Mouse (Mus musculus) frontal cortex, adult 2 months (tissue): ENCODE data around the gene Zfp324. TPM values are rescaled to one million over a fixed set of nuclear protein-coding genes. Genes with fewer than 3 reads are reported as not detected.
"Not testable (repeated sequence)": the region's sequence is repeated elsewhere in the genome, so short reads cannot be mapped to it uniquely, and the experiment has no call there.

ENCODE experiments used
- DNase-seq, 2 experiments: peaks; one replicate each; pipeline ENCODE4 v3.0.0; 2022; ENCODE audit warnings: low spot score in 1 of 2; ENCODE audit errors: extremely low spot score in 1 of 2
- polyA plus RNA-seq: library from polyadenylated mRNA; depleted of rRNA; stranded (reverse); fragments of >200 nt; gene quantifications from 2 replicates; pipeline ENCODE4 v1.2.3, GENCODE M21; 2012; rRNA removed

The Zfp324 gene
- polyA plus RNA-seq = 5.7 and 6.1 TPM in 2 replicates

DNA sequence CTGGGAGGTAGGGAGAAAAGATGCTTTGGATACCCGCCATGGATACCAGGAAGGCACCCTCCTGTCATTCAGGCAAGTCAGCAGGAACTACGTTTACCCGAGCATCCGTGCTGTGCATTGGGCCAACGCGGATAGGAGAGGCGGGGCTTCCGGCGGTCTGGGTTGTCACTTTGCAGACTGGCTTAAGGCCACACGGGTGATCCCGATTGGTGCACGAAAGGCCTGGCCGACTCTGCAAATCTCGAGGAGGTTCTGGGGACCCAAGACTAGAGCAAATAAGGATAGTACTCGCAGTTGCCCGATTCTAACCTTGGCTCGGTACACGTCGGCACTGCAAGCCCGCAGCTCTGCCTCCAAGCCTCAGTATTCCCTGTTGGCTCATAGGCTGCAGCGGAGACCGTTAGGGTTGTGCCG, at the start of gene Zfp324:
Gene Zfp324 (plus strand): TSS at position 161 of the 414 bp plus-strand sequence.
- DNase-seq = peak; percentile 93 to 94

DNA sequence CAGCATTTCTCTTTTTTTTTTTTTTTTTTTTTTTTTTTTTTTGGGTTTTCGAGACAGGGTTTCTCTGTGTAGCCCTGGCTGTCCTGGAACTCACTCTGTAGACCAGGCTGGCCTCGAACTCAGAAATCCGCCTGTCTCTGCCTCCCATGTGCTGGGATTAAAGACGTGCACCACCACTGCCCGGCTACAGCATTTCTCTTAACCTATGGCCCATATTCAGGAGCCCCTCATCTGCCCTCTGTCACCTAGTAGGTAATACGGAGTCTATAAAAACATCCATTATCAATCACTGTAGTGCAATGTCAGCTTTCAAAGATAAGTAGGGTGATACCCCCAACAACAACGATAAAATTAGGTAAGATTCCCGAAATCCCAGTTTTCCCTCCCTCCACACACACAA, 45.1 kb upstream of the Zfp324 start:
- DNase-seq = not testable (repeated sequence)

DNA sequence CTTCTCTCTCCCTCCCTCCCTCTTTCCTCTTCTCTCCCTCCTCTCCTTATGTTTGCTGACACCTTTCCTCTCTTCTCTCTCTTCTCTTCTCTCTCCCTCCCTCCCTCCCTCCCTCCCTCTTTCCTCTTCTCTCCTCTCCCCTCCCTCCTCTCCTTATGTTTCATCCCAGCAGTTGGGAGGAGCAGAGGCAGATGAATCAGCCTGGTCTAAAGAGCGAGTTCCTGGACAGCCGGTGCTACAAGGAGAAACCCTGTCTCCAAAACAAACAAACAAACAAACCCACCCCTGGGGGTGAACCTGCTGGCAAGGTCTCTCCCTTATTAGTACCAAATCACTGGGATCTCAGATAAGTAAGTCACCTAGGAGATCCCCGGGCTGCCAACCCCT, 44.3 kb upstream of the Zfp324 start:
- peak in 1 of 2 experiments; percentile 44 for DNase-seq

DNA sequence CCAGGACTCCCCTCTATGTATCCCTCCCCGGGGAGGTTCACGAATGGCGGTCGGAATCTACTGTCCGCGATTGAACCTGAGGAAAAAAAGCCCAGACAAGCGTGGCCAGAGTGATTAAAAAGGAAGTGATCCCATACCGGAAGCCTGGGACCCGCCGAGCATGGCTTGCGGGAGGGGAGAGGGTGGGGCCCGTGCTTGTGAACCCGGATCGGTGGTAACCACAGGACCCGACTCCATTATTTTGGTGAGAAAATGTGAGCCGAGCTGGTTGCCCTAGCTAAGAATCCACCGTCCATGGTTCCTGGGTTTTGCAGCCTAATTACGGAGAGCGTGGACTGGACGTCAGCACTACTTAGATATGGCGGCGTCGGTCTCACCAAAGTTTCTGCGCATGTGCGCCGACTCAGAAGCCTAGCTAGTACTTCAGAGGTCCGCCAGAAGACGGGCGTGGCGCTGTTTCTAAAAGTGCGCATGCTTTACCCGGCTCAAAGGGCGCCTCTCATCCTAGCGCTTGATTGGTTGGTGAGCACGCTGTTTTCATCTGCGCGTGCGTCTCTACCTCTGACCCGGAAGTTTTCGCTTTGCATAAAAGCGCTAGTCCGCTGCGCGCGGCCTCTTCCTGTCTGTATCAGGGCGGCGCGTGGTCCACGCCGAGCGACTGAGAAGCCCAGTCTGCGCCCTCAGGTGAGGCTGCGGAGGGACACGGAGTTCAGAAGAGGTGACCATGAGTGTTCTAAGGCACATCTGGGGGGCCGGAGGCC, 43.8 kb upstream of the Zfp324 start, which contains the start of gene Rps5:
Gene Rps5 (plus strand): TSS at position 586 of the 761 bp plus-strand sequence.
- peak; percentile 99 for DNase-seq

DNA sequence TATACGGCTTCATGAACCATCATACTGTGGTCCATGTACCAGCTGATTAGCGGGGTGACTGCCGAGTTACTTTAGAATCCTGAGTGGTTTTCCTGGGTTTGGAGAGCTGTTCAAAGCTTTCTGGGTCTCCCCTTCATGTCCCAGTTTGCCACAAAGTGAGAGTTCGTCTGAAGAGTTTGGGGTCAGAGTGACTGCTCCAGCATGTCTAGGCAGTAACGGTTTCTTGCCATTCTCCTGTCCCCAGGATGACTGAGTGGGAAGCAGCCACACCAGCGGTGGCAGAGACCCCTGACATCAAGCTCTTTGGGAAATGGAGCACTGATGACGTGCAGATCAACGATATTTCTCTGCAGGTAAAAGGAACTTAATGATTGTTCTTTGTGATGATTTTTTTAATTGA, 42.9 kb upstream of the Zfp324 start:
- DNase-seq = no peak

DNA sequence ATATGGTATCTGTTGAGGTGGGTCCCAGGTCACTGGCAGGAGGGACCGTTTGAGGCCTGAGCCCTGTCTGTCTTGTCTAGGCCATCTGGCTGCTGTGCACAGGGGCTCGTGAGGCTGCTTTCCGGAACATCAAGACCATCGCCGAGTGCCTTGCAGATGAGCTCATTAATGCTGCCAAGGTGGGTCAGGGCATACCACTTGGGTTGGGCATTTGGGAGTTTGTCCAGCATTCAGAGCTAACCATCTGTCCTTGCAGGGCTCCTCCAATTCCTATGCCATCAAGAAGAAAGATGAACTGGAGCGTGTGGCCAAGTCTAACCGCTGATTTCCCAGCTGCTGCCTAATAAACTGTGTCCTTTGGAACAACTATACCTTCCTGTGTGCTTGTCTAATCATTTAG, 39.3 kb upstream of the Zfp324 start:
- DNase-seq = no peak

DNA sequence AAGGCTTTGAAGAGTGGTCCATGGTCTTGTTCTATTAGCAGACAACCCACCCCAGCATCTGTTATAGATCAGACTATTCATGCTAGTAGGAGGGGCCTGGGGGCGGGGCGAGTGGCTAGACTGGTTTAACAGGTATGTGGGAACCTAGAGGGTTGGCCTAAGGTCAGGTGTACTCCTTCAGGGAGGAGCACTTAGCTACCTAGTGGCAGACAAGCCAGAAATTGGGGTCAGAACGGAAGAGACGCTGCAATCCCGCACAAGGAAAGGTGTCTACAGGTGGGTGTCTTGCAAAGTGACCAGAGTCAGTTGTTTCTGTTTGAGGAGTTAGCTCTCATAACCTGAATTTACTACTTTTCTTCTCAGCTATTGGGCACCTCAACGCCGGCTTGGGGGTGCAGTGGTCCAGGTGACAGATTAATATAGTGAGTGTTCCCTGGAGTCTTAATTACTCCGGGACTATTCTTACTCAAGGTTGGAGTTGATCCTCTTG, 38.4 kb upstream of the Zfp324 start, which contains the start of gene Rnf225:
Gene Rnf225 (plus strand): TSS at position 226 of the 490 bp plus-strand sequence.
- no peak for DNase-seq

DNA sequence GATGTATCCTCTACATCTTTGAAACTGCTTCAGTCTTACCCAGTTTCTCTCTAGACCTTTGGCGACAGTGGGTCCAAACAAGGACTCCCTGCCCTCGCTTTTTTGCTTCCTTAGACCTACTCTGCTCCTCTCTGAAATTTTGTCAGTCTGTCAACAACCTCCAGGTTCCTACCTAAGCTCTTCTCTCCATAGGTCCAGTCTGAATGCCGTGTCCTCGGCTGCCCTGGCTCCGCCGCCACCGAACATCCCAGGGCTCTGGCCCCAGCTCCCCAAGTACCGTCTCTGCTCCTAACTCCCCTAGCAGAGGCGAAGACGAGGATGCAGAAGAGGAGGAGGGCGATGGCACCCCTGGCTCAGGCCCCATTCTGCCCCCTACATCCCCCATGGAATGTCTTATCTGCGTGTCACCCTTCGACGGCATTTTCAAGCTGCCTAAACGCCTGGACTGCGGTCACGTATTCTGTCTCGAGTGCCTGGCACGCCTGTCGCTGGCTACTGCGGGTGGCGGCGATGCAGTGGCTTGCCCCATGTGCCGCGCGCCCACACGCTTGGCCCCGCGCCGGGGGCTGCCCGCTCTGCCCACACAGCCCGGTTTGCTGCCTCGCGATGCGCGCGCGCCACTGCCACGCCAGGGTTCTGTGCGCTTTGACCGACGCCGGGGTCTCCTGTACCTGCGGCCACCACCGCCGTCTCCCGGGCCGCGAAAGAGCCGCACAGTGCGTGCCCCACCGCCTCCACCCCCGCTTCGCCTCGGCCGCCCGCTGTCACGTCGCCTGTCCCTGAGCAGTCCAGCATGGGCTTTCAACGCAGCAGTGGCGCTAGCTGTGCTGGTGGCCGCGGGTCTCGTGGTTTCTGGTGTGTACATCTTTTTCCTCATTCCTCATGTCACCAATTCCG, 37.7 kb upstream of the Zfp324 start:
- DNase-seq = peak in 1 of 2 experiments; percentile 42

DNA sequence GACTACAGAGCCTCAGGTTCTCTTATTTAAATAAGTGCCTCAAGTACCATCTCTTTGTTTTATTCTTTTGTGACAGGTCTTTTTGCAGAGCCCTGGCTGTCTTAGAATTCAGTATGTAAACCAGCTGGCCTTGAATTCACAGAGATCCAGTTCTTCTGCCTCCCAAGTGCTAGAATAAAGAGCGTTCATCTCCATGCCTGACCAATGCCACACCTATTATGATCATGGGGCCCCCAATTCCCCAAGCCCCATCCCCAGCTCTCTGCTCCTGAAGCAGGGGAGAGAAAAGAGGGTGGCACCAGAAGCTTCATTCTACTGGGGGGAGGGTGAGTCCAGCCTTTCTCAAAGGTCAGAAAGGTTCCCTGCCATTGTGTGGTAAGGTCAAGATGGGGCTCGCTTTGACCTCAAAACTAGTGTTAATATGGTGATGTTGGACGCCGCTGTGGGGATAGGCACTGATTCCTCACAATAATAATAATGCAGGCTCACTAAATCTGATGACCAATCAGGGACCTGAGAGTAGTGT, 32.0 kb upstream of the Zfp324 start:
- DNase-seq = no peak

DNA sequence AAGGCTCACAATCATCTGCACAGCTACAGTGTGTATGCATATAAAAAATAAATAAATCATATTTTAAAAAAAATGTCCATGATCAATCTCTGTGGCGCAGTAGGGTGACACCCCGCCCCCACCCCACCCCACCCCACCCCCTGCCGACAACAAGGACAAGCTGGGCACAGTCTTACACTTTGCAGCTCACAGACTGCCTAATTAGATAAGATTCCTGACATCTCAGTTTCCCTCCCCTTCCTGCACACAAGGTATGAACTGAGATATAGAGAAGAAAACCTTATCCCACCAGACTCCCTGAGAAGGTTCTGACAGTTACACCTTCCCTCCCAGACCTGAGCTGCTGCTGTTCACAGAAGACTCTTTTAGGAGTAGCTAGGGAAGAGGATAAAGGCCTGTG, 30.8 kb upstream of the Zfp324 start:
- DNase-seq = no peak

DNA sequence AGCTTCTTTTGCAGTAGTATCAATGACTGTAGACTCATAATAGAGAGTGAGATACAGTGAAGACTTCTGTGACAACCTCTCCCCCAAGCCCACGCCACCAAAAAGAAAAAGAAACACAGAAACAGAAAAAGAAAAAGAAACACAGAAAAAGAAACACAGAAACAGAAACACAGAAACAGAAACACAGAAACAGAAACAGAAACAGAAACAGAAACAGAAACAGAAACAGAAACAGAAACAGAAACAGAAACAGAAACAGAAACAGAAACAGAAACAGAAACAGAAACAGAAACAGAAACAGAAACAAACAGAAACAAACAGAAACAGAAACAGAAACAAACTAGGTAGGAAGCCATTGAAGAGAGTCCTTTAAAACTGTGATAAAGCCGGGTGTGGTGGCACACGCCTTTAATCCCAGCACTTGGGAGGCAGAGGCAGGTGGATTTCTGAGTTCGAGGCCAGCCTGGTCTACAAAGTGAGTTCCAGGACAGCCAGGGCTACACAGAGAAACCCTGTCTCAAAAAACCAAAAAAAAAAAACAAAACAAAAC, 28.3 kb upstream of the Zfp324 start:
- DNase-seq = not testable (repeated sequence)

DNA sequence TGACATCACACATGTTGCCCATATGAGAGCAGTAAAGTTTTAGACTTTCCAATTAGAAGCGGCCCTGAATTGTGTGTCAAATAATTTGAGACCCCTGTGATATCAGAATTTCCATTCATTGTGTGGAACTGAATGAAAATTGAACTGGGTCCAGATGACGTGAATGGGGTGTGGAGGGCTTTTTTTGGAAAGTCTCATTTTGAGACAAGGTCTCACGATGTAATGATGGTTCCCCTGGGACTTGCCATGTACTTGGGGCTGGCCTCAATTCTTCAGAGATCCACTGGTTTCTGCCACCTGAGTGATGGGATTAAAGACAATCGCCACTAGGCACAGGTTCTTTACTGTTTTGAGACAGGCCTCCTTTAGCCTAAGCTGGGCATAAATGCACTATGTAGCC, 25.0 kb upstream of the Zfp324 start:
- DNase-seq = no peak

DNA sequence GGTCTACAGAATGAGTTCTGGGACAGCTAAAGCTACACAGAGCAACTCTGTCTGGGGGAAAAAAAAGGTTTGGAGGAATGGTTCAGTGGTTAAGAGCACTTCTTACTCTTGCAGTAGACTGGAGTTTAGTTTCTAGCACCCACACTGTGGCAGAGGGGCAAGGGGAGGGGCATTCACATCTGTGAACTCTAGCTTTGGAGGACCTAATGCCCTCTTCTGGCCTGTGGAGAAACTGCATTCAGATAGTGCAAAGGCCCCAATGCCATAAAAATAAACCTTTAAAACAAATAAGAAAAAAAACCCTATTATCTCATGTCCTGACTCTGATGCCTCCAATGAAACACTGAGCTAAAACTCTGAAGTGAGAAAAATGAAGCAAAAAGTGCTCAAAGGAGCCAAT, 22.1 kb upstream of the Zfp324 start:
- DNase-seq = no peak

DNA sequence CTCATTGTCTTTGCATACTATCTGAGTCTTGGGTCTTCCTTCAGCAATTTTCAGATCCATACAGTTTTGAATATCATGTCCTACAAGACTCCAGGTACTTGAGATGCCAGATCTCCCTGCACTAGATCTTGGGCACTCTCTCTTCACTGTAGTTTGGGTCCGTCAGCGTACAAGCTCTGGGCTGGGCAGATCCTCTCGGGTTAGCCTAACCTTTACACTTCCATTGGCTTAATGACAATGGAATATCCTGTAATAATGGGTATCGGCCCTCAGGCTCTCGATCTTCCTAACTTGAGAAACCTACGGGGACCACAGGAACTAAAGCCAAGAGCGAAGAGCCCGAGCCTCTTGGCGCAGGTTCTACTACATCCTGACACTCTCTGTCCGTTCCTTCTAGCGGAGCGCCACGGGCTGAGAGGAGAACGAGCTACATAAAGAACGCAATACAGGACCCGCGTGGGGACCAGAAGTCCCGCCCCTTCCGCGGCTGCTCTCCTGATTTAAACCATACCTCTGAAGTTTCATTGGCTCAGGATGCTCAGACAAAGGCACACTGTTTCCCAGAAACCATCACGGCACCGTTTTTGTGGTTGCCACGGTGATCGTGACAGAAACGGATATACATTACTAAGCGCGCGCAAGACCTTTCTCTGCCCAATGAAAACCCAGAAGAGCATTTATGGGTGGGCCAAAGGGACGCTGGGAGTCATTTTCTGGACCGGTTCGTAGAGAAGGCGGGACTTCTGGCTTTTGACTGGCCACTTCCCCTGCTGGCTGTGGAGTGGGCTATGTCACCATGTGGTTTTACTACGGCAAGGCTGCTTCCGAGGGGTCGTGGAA, 16.4 kb upstream of the Zfp324 start:
- DNase-seq = peak; percentile 98 to 99

DNA sequence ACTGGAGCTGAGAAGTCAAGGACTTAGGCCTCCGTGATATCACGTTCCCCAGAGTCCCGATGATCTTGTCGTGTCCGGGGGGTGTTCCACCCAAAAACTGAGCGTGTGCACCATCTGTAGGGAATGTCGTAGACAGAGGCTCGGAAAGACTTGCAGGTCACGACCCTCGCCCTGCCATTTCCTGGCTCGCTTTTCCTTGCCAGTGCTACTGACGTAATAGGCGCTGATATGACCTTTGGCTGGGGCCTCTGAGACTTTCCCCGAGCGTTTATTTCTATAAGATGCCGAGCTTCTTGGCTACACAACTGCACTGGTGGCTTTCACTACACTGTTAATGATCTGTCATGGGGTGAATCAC, 15.8 kb upstream of the Zfp324 start:
- DNase-seq = no peak

DNA sequence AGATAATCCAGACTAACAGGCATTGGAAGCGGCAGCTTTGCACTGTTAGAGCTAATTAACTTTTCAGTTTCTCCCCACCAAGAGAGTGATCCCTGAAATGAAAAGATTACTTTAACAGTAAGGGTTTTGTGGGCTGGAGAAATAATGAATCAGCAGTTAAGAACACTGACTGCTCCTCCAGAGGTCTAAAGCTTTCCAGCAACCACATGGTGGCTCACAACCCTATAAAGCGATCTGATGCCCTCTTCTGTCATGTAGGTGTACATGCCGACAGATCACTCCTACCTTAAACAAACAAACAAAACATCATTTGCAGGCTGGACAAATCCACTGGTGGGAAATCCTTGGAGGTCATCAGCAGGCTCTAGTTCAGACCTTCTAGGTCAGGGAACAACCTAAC, 10.7 kb upstream of the Zfp324 start:
- DNase-seq = no peak

DNA sequence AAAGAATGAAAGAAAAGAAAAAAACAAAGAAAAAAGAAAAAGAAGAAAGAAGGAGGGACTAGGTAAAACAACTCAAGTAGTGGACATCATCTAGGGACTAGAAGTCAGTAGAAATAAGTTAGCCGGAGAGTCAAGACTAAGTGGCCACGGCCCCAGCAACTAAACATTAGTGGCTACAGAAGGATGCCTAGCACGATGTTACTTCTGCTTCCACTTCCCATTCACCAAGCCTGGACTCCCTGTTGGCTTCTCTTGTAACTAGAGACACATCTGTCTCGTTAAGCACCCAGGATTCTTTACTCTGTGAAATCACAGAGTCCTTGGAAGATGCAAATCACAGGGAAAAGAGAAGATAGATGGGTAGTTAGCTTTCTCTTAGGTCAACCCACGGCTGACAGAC, 8.1 kb upstream of the Zfp324 start:
- DNase-seq = no peak

DNA sequence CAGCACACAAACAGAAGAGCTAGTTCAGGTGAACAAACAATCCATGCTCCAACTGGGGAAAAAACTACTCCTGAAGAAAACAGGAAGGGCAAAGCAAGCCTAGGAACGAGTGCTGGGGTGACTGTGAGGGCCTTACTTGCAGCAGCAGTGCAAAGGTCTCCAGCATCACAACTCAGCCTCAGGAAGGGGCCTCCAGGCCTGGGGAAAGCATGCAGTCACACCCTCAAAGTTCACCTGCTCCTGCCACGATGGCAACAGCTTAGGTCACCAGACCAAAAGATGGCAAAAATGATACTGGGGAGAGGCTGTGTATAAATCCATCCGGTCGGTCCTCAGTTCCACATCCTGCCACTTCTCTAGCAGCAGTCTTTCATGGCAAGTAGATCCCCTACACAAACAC, 6.7 kb upstream of the Zfp324 start:
- DNase-seq = no peak

DNA sequence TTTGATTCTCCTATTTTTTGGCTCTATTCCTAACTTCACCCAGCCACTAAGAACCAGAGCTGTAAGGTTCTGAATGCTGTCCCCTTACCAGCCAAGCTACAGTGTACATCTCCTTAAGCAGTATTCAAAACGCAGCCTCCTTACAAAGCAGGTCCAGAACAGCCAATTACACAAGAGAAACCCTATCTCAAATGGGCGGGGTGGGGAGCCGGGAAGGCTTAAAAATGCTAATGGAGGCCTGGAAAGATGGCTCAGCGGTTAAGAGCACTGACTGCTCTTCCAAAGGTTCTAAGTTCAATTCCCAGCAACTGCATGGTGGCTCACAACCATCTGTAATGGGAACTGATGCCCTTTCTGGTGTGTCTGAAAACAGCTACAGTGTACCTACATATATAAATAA, 5.9 kb upstream of the Zfp324 start:
- DNase-seq = no peak
